9 mouse cellular contexts compared by ENCODE assay signal in genomic region chr7:3331581-3332223, GRCm38 (mm10). TPM values are rescaled to one million over a fixed set of nuclear protein-coding genes. Genes with fewer than 3 reads are reported as not detected.
DNase-seq lines count a peak whose midpoint lies in the region; ATAC-seq and TF ChIP-seq lines count a peak whose summit lies in the region.
"Had no signal": no experiment of that assay in that cellular context is flagged by ENCODE, and none has a peak within 500 bp of the region (broad histone marks: within the 10 kb centered on the region; RNA-seq: fewer than 3 reads in every experiment).

No protein-coding gene starts in this region.

- H3K27ac ChIP-seq in forebrain, embryonic 12.5 days, result peak overlapping the region; percentile 92
- H3K27ac ChIP-seq in heart, embryonic 14.5 days (replicated peaks in 1 of 2; ENCODE audit: control insufficient read depth in 1 of 2, insufficient read depth in 1 of 2, low read depth in 2 of 2, low read length in 2 of 2), result no peak overlapping the region
- H3K27ac ChIP-seq in liver, adult 2 months (replicated peaks; ENCODE audit: insufficient read depth, low read depth, low read length), result peak overlapping the region; percentile 71
- peak overlapping the region; percentile 88 for H3K27ac ChIP-seq in neural tube, embryonic 15.5 days (replicated peaks)

- H3K36me3 ChIP-seq in forebrain, embryonic 12.5 days (replicated peaks), result no peaks in the 10 kb centered on the region
- H3K36me3 ChIP-seq in heart, embryonic 14.5 days (ENCODE audit: control insufficient read depth, insufficient read depth, low read length), result no peaks in the 10 kb centered on the region
- no peaks in the 10 kb centered on the region for H3K36me3 ChIP-seq in liver, adult 2 months (ENCODE audit: control insufficient read depth, insufficient read depth, low read length)
- peaks cover 3% of the 10 kb centered on the region; the same call in 1 of the 2 replicates for H3K36me3 ChIP-seq in neural tube, embryonic 15.5 days
- H3K36me3 ChIP-seq: G1E had no signal

- no peak for TF ChIP-seq POLR2A in brain, embryonic 14.5 days (IDR thresholded peaks at IDR 0.05; ENCODE audit: borderline replicate concordance, extremely low read depth, insufficient read depth, insufficient read length, poor library complexity, severe bottlenecking)
- TF ChIP-seq POLR2A in liver, adult 2 months (IDR thresholded peaks at IDR 0.05; ENCODE audit: extremely low read depth, insufficient read depth, low read length), result no peak

- under 1% methylated on average over 26 of the region's 27 CpGs for WGBS in forebrain, embryonic 12.5 days
- WGBS in heart, embryonic 14.5 days, result 2% methylated on average over 26 of the region's 27 CpGs
- 1% methylated on average over 27 of the region's 27 CpGs for WGBS in liver, adult 2 months
- WGBS in neural tube, embryonic 15.5 days, result 2% methylated on average over 20 of the region's 27 CpGs

- peak; percentile 78 for DNase-seq in 3134 (ENCODE audit: extremely low read depth, insufficient read length, low spot score)
- peak; percentile 97 for DNase-seq in brain, embryonic 14.5 days (ENCODE audit: low read depth)
- peak; percentile 74 for DNase-seq in kidney, postnatal 14 days
- peak; percentile 81 for DNase-seq in liver, adult 2 months (ENCODE audit: extremely low read depth, low read depth, low spot score)
- DNase-seq in thymus, postnatal 36 days, result peak; percentile 7 to 22

- peak overlapping the region; percentile 70 for H3K4me3 ChIP-seq in forebrain, embryonic 12.5 days (replicated peaks)
- peak overlapping the region; percentile 36 to 39 for H3K4me3 ChIP-seq in heart, embryonic 14.5 days (ENCODE audit: control insufficient read depth in 1 of 2, insufficient read depth in 1 of 2, low read depth in 1 of 2, low read length in 2 of 2)
- peak overlapping the region; percentile 51 for H3K4me3 ChIP-seq in liver, adult 2 months (ENCODE audit: insufficient read depth, low read depth, low read length)
- peak overlapping the region; percentile 59 for H3K4me3 ChIP-seq in neural tube, embryonic 15.5 days (replicated peaks)

- H3K79me2 ChIP-seq in liver, adult 2 months (ENCODE audit: control insufficient read depth, insufficient read depth, low read length), result no peaks in the 10 kb centered on the region

- peak; percentile 94 for ATAC-seq in forebrain, embryonic 12.5 days (ENCODE audit: low FRiP score)
- ATAC-seq in heart, embryonic 14.5 days (ENCODE audit: insufficient number of reproducible peaks, insufficient read depth, low FRiP score, low read depth), result peak; percentile 79
- ATAC-seq in neural tube, embryonic 15.5 days (ENCODE audit: low FRiP score), result peak; percentile 90

- peaks cover 3% of the 10 kb centered on the region; the same call in 1 of the 2 replicates for H3K27me3 ChIP-seq in forebrain, embryonic 12.5 days
- peaks cover 54% of the 10 kb centered on the region for H3K27me3 ChIP-seq in heart, embryonic 14.5 days (ENCODE audit: control insufficient read depth, insufficient read depth, low read length)
- no peaks in the 10 kb centered on the region; the same call in 1 of the 2 replicates for H3K27me3 ChIP-seq in liver, adult 2 months (ENCODE audit: control insufficient read depth, insufficient read depth, low read length)
- H3K27me3 ChIP-seq in neural tube, embryonic 15.5 days (replicated peaks), result peaks cover 10% of the 10 kb centered on the region

- peak overlapping the region; percentile 84 for H3K9ac ChIP-seq in forebrain, embryonic 12.5 days
- H3K9ac ChIP-seq in heart, embryonic 14.5 days (ENCODE audit: low read length), result peak overlapping the region; percentile 51
- peak overlapping the region; percentile 62 for H3K9ac ChIP-seq in liver, adult 2 months (ENCODE audit: low read depth, low read length)
- peak overlapping the region; percentile 60 for H3K9ac ChIP-seq in neural tube, embryonic 15.5 days (replicated peaks)

- peak overlapping the region; percentile 73 for H3K4me2 ChIP-seq in forebrain, embryonic 12.5 days
- H3K4me2 ChIP-seq in heart, embryonic 14.5 days (ENCODE audit: low read length), result peak overlapping the region; percentile 66
- peak overlapping the region; percentile 79 for H3K4me2 ChIP-seq in neural tube, embryonic 15.5 days

- no peak for TF ChIP-seq CTCF in brain, embryonic 14.5 days (IDR thresholded peaks at IDR 0.05; ENCODE audit: borderline replicate concordance, extremely low read depth, insufficient read depth, insufficient read length)
- no peak for TF ChIP-seq CTCF in liver, adult 2 months (IDR thresholded peaks at IDR 0.05; ENCODE audit: low read depth, low read length)

- peaks cover 34% of the 10 kb centered on the region for H3K4me1 ChIP-seq in forebrain, embryonic 12.5 days
- H3K4me1 ChIP-seq in heart, embryonic 14.5 days (ENCODE audit: control insufficient read depth in 2 of 2, insufficient read depth in 2 of 2, low read length in 2 of 2), result peaks cover 0 to 3% of the 10 kb centered on the region in 2 experiments; a peak in 1 of 4 replicates
- peaks cover 5% of the 10 kb centered on the region; the same call in 1 of the 2 replicates for H3K4me1 ChIP-seq in liver, adult 2 months (ENCODE audit: control insufficient read depth, insufficient read depth, low read length)
- peaks cover 27% of the 10 kb centered on the region for H3K4me1 ChIP-seq in neural tube, embryonic 15.5 days

- H3K9me3 ChIP-seq in forebrain, embryonic 12.5 days, result no peaks in the 10 kb centered on the region
- H3K9me3 ChIP-seq in heart, embryonic 14.5 days (ENCODE audit: control insufficient read depth, low read length), result no peaks in the 10 kb centered on the region
- no peaks in the 10 kb centered on the region for H3K9me3 ChIP-seq in neural tube, embryonic 15.5 days (replicated peaks)
- H3K9me3 ChIP-seq: G1E had no signal

RNA-seq across cellular contexts. Expression of gene Cacng7, which starts 1.1 kb away (rescaled TPM):
- polyA plus RNA-seq in brain, embryonic 14.5 days (2012; rRNA removed), result 145 and 171 TPM in 2 replicates
- polyA plus RNA-seq in forebrain, embryonic 12.5 days (2016; fragmentation: Nextera tagmentation; extraction: Ambion mirVana), result 3.9 and 4.0 TPM in 2 replicates
- 0.39 and 0.88 TPM in 2 replicates for polyA plus RNA-seq in heart, embryonic 14.5 days (2014; fragmentation: Nextera tagmentation; extraction: Ambion mirVana)
- total RNA-seq in liver, adult 2 months (2014; rRNA removed), result 0.13 and 0.37 TPM in 2 replicates
- 0.29 and 0.86 TPM in 2 replicates for polyA plus RNA-seq in liver, adult 2 months (2012; rRNA removed)
- 3.4 and 4.1 TPM in 2 replicates for polyA plus RNA-seq in neural tube, embryonic 15.5 days (2015; fragmentation: Nextera tagmentation; extraction: Ambion mirVana)
- polyA plus RNA-seq: G1E had no signal

RNA-seq across cellular contexts. Expression of gene Prkcg, which starts 42.7 kb away (rescaled TPM):
- 4.0 and 5.6 TPM in 2 replicates for polyA plus RNA-seq in brain, embryonic 14.5 days (2012; rRNA removed)
- polyA plus RNA-seq in forebrain, embryonic 12.5 days (2016; fragmentation: Nextera tagmentation; extraction: Ambion mirVana), result 0.73 and 2.4 TPM in 2 replicates
- 0.28 and 0.59 TPM in 2 replicates for polyA plus RNA-seq in heart, embryonic 14.5 days (2014; fragmentation: Nextera tagmentation; extraction: Ambion mirVana)
- under 0.01 and 0.54 TPM in 2 replicates for total RNA-seq in liver, adult 2 months (2014; rRNA removed)
- 0.19 and 0.26 TPM in 2 replicates for polyA plus RNA-seq in liver, adult 2 months (2012; rRNA removed)
- 1.3 and 1.4 TPM in 2 replicates for polyA plus RNA-seq in neural tube, embryonic 15.5 days (2015; fragmentation: Nextera tagmentation; extraction: Ambion mirVana)
- polyA plus RNA-seq: G1E had no signal

RNA-seq across cellular contexts. Expression of gene Myadm, which starts 42.8 kb away (rescaled TPM):
- polyA plus RNA-seq in brain, embryonic 14.5 days (2012; rRNA removed), result 55.6 and 62.7 TPM in 2 replicates
- polyA plus RNA-seq in forebrain, embryonic 12.5 days (2016; fragmentation: Nextera tagmentation; extraction: Ambion mirVana), result 21.3 and 23.2 TPM in 2 replicates
- polyA plus RNA-seq in heart, embryonic 14.5 days (2014; fragmentation: Nextera tagmentation; extraction: Ambion mirVana), result 220 and 248 TPM in 2 replicates
- total RNA-seq in liver, adult 2 months (2014; rRNA removed), result 6.6 and 9.6 TPM in 2 replicates
- polyA plus RNA-seq in liver, adult 2 months (2012; rRNA removed), result 54.8 and 63.0 TPM in 2 replicates
- 43.9 and 58.7 TPM in 2 replicates for polyA plus RNA-seq in neural tube, embryonic 15.5 days (2015; fragmentation: Nextera tagmentation; extraction: Ambion mirVana)
- polyA plus RNA-seq: G1E had no signal

RNA-seq across cellular contexts. Expression of gene Cacng8, which starts 58.8 kb away (rescaled TPM):
- polyA plus RNA-seq in brain, embryonic 14.5 days (2012; rRNA removed), result 22.4 and 26.3 TPM in 2 replicates
- 6.3 and 8.2 TPM in 2 replicates for polyA plus RNA-seq in forebrain, embryonic 12.5 days (2016; fragmentation: Nextera tagmentation; extraction: Ambion mirVana)
- polyA plus RNA-seq in heart, embryonic 14.5 days (2014; fragmentation: Nextera tagmentation; extraction: Ambion mirVana), result 0.28 and 0.63 TPM in 2 replicates
- total RNA-seq in liver, adult 2 months (2014; rRNA removed), result not detected in 2 replicates
- polyA plus RNA-seq in liver, adult 2 months (2012; rRNA removed), result not detected in 2 replicates
- 11.0 and 11.2 TPM in 2 replicates for polyA plus RNA-seq in neural tube, embryonic 15.5 days (2015; fragmentation: Nextera tagmentation; extraction: Ambion mirVana)
- total RNA-seq: G1E had no signal
- polyA plus RNA-seq: G1E had no signal

Comparison
In these comparisons a context has a peak if more than half of its experiments do, and no peak if none do; other contexts are left out.
1. DNase-seq: peak in every context shown above with its lines; median percentile 97 in brain, embryonic 14.5 days; 81 in liver, adult 2 months; 78 in 3134; 74 in kidney, postnatal 14 days; 14 in thymus, postnatal 36 days.
2. H3K27ac ChIP-seq: peak in forebrain, embryonic 12.5 days (single experiment), liver, adult 2 months (single experiment) and neural tube, embryonic 15.5 days (single experiment); none in heart, embryonic 14.5 days (0 of 2).
3. RNA of gene Cacng7, which starts 1.1 kb away (polyA plus RNA-seq): 145 to 171 TPM in brain, embryonic 14.5 days; 3.9 to 4.0 TPM in forebrain, embryonic 12.5 days, 3.4 to 4.1 TPM in neural tube, embryonic 15.5 days, 0.39 to 0.88 TPM in heart, embryonic 14.5 days and 0.29 to 0.86 TPM in liver, adult 2 months; every median in the first group is over 10 times any median in the second.
4. Peak in every context shown above with its lines, with median percentiles within 50 percentile points of each other: ATAC-seq, H3K4me2 ChIP-seq, H3K4me3 ChIP-seq and H3K9ac ChIP-seq.